Mouse (Mus musculus) liver, postnatal 0 days (tissue): ENCODE results near the gene Cd99l2.

Experiments
- CTCF ChIP-seq: sonication (generic); IDR thresholded peaks from 2 replicates; pipeline ENCODE4 v1.5.1; 2016; ENCODE audit warnings: antibody characterized with exemption, low read depth
- EP300 ChIP-seq: IDR thresholded peaks from 2 replicates; pipeline ENCODE4 v1.6.1; 2016; ENCODE audit warnings: antibody characterized with exemption, low read depth, mild to moderate bottlenecking

DNA sequence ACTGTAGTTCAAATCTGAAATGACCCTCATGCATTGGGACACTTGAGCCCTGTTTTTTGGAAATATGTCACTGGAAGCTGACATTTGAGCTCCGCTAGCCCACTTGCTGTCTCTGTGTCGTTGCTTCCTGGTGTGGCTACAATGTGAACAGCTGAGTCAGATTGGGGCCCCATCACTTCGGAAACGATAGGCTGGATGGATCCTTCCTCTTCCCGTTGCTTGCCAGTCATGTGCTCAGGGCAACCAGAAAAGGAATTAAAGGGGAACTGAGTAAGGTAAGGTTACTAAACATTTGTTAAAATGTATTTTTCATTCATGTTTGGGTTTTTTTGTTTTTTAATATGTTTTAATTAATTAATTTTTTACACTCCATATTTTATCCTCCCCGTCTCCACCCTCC lies 53.2 kb downstream of the Cd99l2 start:
- TF ChIP-seq CTCF (no peak), EP300 (no peak)
